Mouse (Mus musculus) MEL (cell line): ENCODE measurements around the gene Fam181a. TPM values are rescaled to one million over a fixed set of nuclear protein-coding genes. Genes with fewer than 3 reads are reported as not detected.

ENCODE experiments used
- DNase-seq: peaks from one replicate; pipeline ENCODE4 v3.0.0; 2011; ENCODE audit warnings: low read depth, low spot score
- H3K27ac ChIP-seq: 2 replicates; pipeline ENCODE4 v1.5.1; 2012; ENCODE audit warnings: low read depth, mild to moderate bottlenecking, control low read depth, low read length, moderate library complexity; ENCODE audit not compliant: control insufficient read depth
- H3K27me3 ChIP-seq, 2 experiments: fragments of 150-350 bp in 1 of 2; sonication (generic) in 1 of 2; 2 replicates each; pipeline ENCODE4 v1.6.1; 2012; ENCODE audit warnings: low read length in 2 of 2, mild to moderate bottlenecking in 2 of 2, improper control_type of control experiment in 1 of 2, moderate library complexity in 1 of 2; ENCODE audit not compliant: insufficient read depth in 2 of 2, control insufficient read depth in 1 of 2
- H3K36me3 ChIP-seq, 2 experiments: 2 replicates each; pipeline ENCODE4 v1.6.1; 2012 to 2014; ENCODE audit warnings: low read length in 2 of 2, improper control_type of control experiment in 1 of 2, inconsistent platforms in 1 of 2, mild to moderate bottlenecking in 1 of 2; ENCODE audit not compliant: insufficient read depth in 2 of 2, control insufficient read depth in 1 of 2
- H3K4me1 ChIP-seq, 2 experiments: fragments of 150-350 bp in 1 of 2; sonication (generic) in 1 of 2; 2 replicates each; pipeline ENCODE4 v1.6.1; 2012; ENCODE audit warnings: low read length in 2 of 2, improper control_type of control experiment in 1 of 2, mild to moderate bottlenecking in 1 of 2; ENCODE audit not compliant: insufficient read depth in 2 of 2, control insufficient read depth in 1 of 2
- H3K4me3 ChIP-seq, 2 experiments: fragments of 150-350 bp in 1 of 2; sonication (generic) in 1 of 2; 2 replicates each; pipeline ENCODE4 v1.5.1; 2012; ENCODE audit warnings: low read depth in 2 of 2, low read length in 2 of 2, mild to moderate bottlenecking in 2 of 2, moderate library complexity in 2 of 2, control low read depth in 1 of 2, improper control_type of control experiment in 1 of 2; ENCODE audit not compliant: control insufficient read depth in 1 of 2, insufficient read depth in 1 of 2
- H3K79me2 ChIP-seq: 2 replicates; pipeline ENCODE4 v1.6.1; 2012; ENCODE audit warnings: mild to moderate bottlenecking, low read length, moderate library complexity; ENCODE audit not compliant: control insufficient read depth, poor library complexity, insufficient read depth
- H3K9ac ChIP-seq: 2 replicates; pipeline ENCODE4 v1.6.1; 2012; ENCODE audit warnings: low read depth, mild to moderate bottlenecking, control low read depth, low read length, moderate library complexity; ENCODE audit not compliant: control insufficient read depth, poor library complexity, severe bottlenecking
- H3K9me3 ChIP-seq: fragments of 150-350 bp; sonication (generic); replicated peaks from 2 replicates; pipeline ENCODE4 v1.6.1; 2012; ENCODE audit warnings: mild to moderate bottlenecking, low read length, improper control_type of control experiment, moderate library complexity; ENCODE audit not compliant: insufficient read depth
- CHD1 ChIP-seq: IDR thresholded peaks from 2 replicates; pipeline ENCODE4 v1.6.1; 2012; ENCODE audit warnings: low read depth, mild to moderate bottlenecking, inconsistent platforms, low read length, improper control_type of control experiment
- CHD2 ChIP-seq: IDR thresholded peaks from 2 replicates; pipeline ENCODE4 v1.6.1; 2011; ENCODE audit warnings: low read length, improper control_type of control experiment
- CTCF ChIP-seq, 3 experiments: IDR thresholded peaks in 2 of 3; conservative IDR thresholded peaks in 1 of 3; 2 replicates each; pipeline ENCODE4 v1.5.1; 2011 to 2012; ENCODE audit warnings: low read length in 3 of 3, low read depth in 2 of 3, mild to moderate bottlenecking in 2 of 3, improper control_type of control experiment in 1 of 3, inconsistent platforms in 1 of 3, mixed read lengths in 1 of 3, moderate library complexity in 1 of 3; ENCODE audit not compliant: control insufficient read depth in 1 of 3, insufficient read depth in 1 of 3, poor library complexity in 1 of 3, severe bottlenecking in 1 of 3
- GABPA ChIP-seq: IDR thresholded peaks from 2 replicates; pipeline ENCODE4 v1.6.1; 2012; ENCODE audit warnings: low read depth, mild to moderate bottlenecking, inconsistent platforms, low read length, improper control_type of control experiment, moderate library complexity
- GATA1 ChIP-seq: IDR thresholded peaks from 2 replicates; pipeline ENCODE4 v1.6.1; 2011; ENCODE audit warnings: low read depth, low read length, improper control_type of control experiment
- JUND ChIP-seq: IDR thresholded peaks from 2 replicates; pipeline ENCODE4 v1.6.1; 2011; ENCODE audit warnings: low read depth, mild to moderate bottlenecking, improper control_type of control experiment, low read length
- MAFK ChIP-seq: IDR thresholded peaks from 2 replicates; pipeline ENCODE4 v1.6.1; 2011; ENCODE audit warnings: low read depth, mild to moderate bottlenecking, low read length, improper control_type of control experiment, borderline replicate concordance
- MAX ChIP-seq: IDR thresholded peaks from 2 replicates; pipeline ENCODE4 v1.6.1; 2011; ENCODE audit warnings: low read length, improper control_type of control experiment
- MXI1 ChIP-seq: IDR thresholded peaks from 2 replicates; pipeline ENCODE4 v1.6.1; 2011; ENCODE audit warnings: mild to moderate bottlenecking, low read depth, low read length, improper control_type of control experiment
- MYC ChIP-seq: IDR thresholded peaks from 2 replicates; pipeline ENCODE4 v1.6.1; 2011; ENCODE audit warnings: low read depth, mild to moderate bottlenecking, low read length, improper control_type of control experiment, moderate library complexity
- NELFE ChIP-seq: IDR thresholded peaks from 2 replicates; pipeline ENCODE4 v1.6.1; 2011; ENCODE audit warnings: low read depth, low read length, improper control_type of control experiment
- NRF1 ChIP-seq: IDR thresholded peaks from 2 replicates; pipeline ENCODE4 v1.6.1; 2014; ENCODE audit warnings: low read depth, mild to moderate bottlenecking, inconsistent platforms, low read length, improper control_type of control experiment, moderate library complexity; ENCODE audit not compliant: poor library complexity, insufficient read depth, severe bottlenecking
- POLR2A ChIP-seq, 2 experiments: IDR thresholded peaks; 2 replicates each; pipeline ENCODE4 v1.6.1; 2011 to 2012; ENCODE audit warnings: low read length in 2 of 2, mild to moderate bottlenecking in 2 of 2, control low read depth in 1 of 2, improper control_type of control experiment in 1 of 2, low read depth in 1 of 2, moderate library complexity in 1 of 2; ENCODE audit not compliant: control insufficient read depth in 1 of 2, insufficient read depth in 1 of 2, poor library complexity in 1 of 2
- POLR2AphosphoS2 ChIP-seq: IDR thresholded peaks from 2 replicates; pipeline ENCODE4 v1.6.1; 2011; ENCODE audit warnings: low read length, improper control_type of control experiment
- RCOR1 ChIP-seq: IDR thresholded peaks from 2 replicates; pipeline ENCODE4 v1.6.1; 2012; ENCODE audit warnings: low read depth, mild to moderate bottlenecking, inconsistent platforms, low read length, improper control_type of control experiment
- SIN3A ChIP-seq: IDR thresholded peaks from 2 replicates; pipeline ENCODE4 v1.6.1; 2012; ENCODE audit warnings: low read length, improper control_type of control experiment, inconsistent platforms
- TBP ChIP-seq: IDR thresholded peaks from 2 replicates; pipeline ENCODE4 v1.8.0; 2011; ENCODE audit warnings: low read depth, low read length, improper control_type of control experiment
- TCF12 ChIP-seq: IDR thresholded peaks from 2 replicates; pipeline ENCODE4 v1.6.1; 2014; ENCODE audit warnings: low read depth, mild to moderate bottlenecking, inconsistent platforms, low read length, improper control_type of control experiment, moderate library complexity
- UBTF ChIP-seq: IDR thresholded peaks from 2 replicates; pipeline ENCODE4 v1.6.1; 2012; ENCODE audit warnings: low read depth, mild to moderate bottlenecking, inconsistent platforms, low read length, improper control_type of control experiment, moderate library complexity, borderline replicate concordance; ENCODE audit not compliant: insufficient read depth
- USF1 ChIP-seq: IDR thresholded peaks from 2 replicates; pipeline ENCODE4 v1.6.1; 2014; ENCODE audit warnings: low read depth, mild to moderate bottlenecking, inconsistent platforms, low read length, improper control_type of control experiment, moderate library complexity
- ZKSCAN1 ChIP-seq: IDR thresholded peaks from 2 replicates; pipeline ENCODE4 v1.6.1; 2012; ENCODE audit warnings: low read depth, mild to moderate bottlenecking, inconsistent platforms, low read length, improper control_type of control experiment, moderate library complexity
- ZMIZ1 ChIP-seq: IDR thresholded peaks from 2 replicates; pipeline ENCODE4 v1.6.1; 2012; ENCODE audit warnings: low read depth, mild to moderate bottlenecking, inconsistent platforms, low read length, improper control_type of control experiment, moderate library complexity
- ZNF384 ChIP-seq: IDR thresholded peaks from 2 replicates; pipeline ENCODE4 v1.6.1; 2012; ENCODE audit warnings: low read depth, mild to moderate bottlenecking, inconsistent platforms, low read length, improper control_type of control experiment
- polyA plus RNA-seq, 2 experiments: library from polyadenylated mRNA; stranded (reverse) in 1 of 2; unstranded in 1 of 2; fragments of >175 nt in 1 of 2; fragments of >200 nt in 1 of 2; gene quantifications; 2 replicates each; pipeline versions ENCODE4 v1.2.1 to v1.2.4; 2012; ENCODE audit warnings: low replicate concordance in 2 of 2, low read depth in 1 of 2; ENCODE audit not compliant: insufficient read length in 2 of 2, insufficient read depth in 1 of 2, missing spikeins in 1 of 2
- total RNA-seq: library from RNA; depleted of rRNA; stranded (reverse); fragments of 300-350 nt; gene quantifications from 2 replicates; pipeline ENCODE4 v1.2.3, GENCODE M21; 2012

Gene Fam181a
- total and polyA plus RNA-seq, 3 experiments: not detected

- Histone ChIP-seq H3K4me3 (no peak overlapping the region), H3K9ac (no peak overlapping the region), H3K4me1 (no peaks in the 10 kb centered on the region), H3K79me2 (no peaks in the 10 kb centered on the region), H3K36me3 (no peaks in the 10 kb centered on the region), H3K27me3 (no peaks in the 10 kb centered on the region), H3K9me3 (no peaks in the 10 kb centered on the region), H3K27ac (no peak overlapping the region)
- TF ChIP-seq TCF12 (no peak), MXI1 (no peak), GATA1 (no peak), POLR2A (IDR thresholded peaks at IDR 0.05; ENCODE audit: control insufficient read depth in 1 of 2, insufficient read depth in 1 of 2, low read depth in 1 of 2, low read length in 2 of 2, poor library complexity in 1 of 2) (no peak), NRF1 (no peak), ZNF384 (no peak), GABPA (no peak), CTCF (IDR thresholded peaks at IDR 0.05 in 2 of 3, conservative IDR thresholded peaks at IDR 0.05 in 1 of 3; ENCODE audit: control insufficient read depth in 1 of 3, insufficient read depth in 1 of 3, low read depth in 2 of 3, low read length in 3 of 3, poor library complexity in 1 of 3, severe bottlenecking in 1 of 3) (no peak), MAX (no peak), POLR2AphosphoS2 (no peak), MYC (no peak), RCOR1 (no peak), UBTF (no peak), CHD1 (no peak), ZKSCAN1 (no peak), NELFE (no peak), TBP (no peak), MAFK (no peak), SIN3A (no peak), JUND (no peak)
- DNase-seq: no peak
Observed at GRCm38 (mm10) chr12:103272176-103272575, 38.6 kb upstream of the Fam181a start.

GRCm38 (mm10) chr12:103273051-103273450 lies 37.7 kb upstream of the Fam181a start:
- Histone ChIP-seq H3K4me1 (no peaks in the 10 kb centered on the region), H3K79me2 (no peaks in the 10 kb centered on the region), H3K27ac (no peak overlapping the region), H3K27me3 (no peaks in the 10 kb centered on the region)
- TF ChIP-seq ZMIZ1: no peak
- TF ChIP-seq USF1: no peak
- no peak for TF ChIP-seq CHD2
- no peak for TF ChIP-seq NRF1
- TF ChIP-seq MXI1: no peak
- TF ChIP-seq RCOR1: no peak
- no peak for TF ChIP-seq ZKSCAN1
- no peak for TF ChIP-seq JUND
- no peak for TF ChIP-seq SIN3A
- TF ChIP-seq, all 39 proteins: peak for 0
- H3K4me3 ChIP-seq: no peak overlapping the region
- no peak for DNase-seq
- no peak overlapping the region for H3K9ac ChIP-seq
- no peaks in the 10 kb centered on the region for H3K9me3 ChIP-seq
- no peaks in the 10 kb centered on the region for H3K36me3 ChIP-seq
